Mouse (Mus musculus): Measurements from ENCODE around the gene Mvd.

Gene Mvd

GRCm38 (mm10) chr8:122454409-122454808 lies 11.2 kb upstream of the Mvd start:
- no peak for DNase-seq

- DNase-seq, result peak; percentile 97
Measured at GRCm38 (mm10) chr8:122452154-122452553, 8.9 kb upstream of the Mvd start.

- DNase-seq, result peak; percentile 98
Measured at GRCm38 (mm10) chr8:122451161-122451703, 8.0 kb upstream of the Mvd start.

GRCm38 (mm10) chr8:122445203-122445602 lies 2.0 kb upstream of the Mvd start:
- no peak for DNase-seq

GRCm38 (mm10) chr8:122444058-122444748 lies 981 bp upstream of the Mvd start:
- peak; percentile 99 for DNase-seq

DNA sequence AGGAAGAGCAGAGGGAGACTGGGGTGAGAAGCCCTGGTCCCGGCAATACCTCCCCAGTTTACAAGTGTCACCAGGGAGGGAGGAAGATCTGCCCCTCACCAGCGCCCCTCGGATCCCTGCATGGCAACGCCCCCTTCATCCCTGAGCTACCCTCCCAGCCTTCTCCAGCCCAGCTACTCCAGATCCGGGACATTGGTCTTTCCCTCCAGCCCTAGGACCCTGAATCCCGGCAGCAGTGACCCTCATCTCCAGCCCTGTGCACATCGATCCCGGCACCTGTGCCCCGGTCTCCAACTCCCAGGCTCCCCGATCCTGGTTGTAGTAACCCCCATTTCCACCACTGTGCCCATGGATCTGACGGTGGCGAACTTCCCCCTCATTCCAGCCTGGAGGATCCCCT lies 441 bp downstream of the Mvd start:
- DNase-seq, result no peak

DNA sequence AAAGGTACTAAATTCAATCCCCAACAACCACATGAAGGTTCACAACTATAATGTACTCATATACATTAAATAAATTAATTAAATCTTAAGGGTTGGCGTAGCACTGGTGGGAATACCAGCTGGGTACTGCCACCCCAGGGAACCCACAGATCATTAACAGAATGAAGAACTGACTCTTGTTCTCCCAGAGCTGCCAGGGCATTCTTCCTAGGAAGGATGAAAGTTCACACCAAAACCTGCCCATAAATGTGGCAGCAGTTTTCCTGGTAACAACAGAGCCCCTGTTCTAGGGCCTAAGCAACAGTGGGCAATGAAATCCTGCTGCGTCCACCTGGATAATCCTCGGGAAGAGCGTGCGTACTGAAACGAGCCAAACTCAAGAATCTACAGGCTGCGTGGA lies 866 bp downstream of the Mvd start:
- DNase-seq, result no peak

GRCm38 (mm10) chr8:122441326-122441725 lies 1.9 kb downstream of the Mvd start:
- DNase-seq, result no peak

GRCm38 (mm10) chr8:122439336-122439735 lies 3.9 kb downstream of the Mvd start:
- no peak for DNase-seq

- DNase-seq, result peak; percentile 91
Measured at GRCm38 (mm10) chr8:122437708-122438331, 5.4 kb downstream of the Mvd start.

- no peak for DNase-seq
Measured at GRCm38 (mm10) chr8:122436586-122437125, 6.6 kb downstream of the Mvd start.

DNA sequence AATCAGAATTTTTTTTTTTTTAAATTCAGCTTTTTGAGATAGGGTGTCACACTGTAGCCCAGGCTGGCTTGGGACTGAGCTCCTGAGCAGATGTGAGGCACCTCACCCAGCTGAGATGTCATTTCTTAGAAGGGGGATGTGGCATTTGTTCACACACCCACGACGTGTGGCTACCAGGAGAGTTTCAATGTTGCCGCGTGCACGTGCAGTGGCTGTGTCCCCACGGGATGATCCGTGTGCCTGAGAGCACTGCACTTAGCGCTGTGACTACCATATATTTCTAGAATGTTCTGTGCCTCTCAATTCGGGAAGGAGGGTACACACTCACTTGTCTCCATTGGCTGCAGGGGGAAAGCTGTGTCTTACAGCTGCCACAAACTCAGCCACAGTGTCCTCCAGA lies 7.1 kb downstream of the Mvd start:
- DNase-seq, result no peak

- DNase-seq, result no peak
Measured at GRCm38 (mm10) chr8:122435375-122435774, 7.8 kb downstream of the Mvd start.

DNA sequence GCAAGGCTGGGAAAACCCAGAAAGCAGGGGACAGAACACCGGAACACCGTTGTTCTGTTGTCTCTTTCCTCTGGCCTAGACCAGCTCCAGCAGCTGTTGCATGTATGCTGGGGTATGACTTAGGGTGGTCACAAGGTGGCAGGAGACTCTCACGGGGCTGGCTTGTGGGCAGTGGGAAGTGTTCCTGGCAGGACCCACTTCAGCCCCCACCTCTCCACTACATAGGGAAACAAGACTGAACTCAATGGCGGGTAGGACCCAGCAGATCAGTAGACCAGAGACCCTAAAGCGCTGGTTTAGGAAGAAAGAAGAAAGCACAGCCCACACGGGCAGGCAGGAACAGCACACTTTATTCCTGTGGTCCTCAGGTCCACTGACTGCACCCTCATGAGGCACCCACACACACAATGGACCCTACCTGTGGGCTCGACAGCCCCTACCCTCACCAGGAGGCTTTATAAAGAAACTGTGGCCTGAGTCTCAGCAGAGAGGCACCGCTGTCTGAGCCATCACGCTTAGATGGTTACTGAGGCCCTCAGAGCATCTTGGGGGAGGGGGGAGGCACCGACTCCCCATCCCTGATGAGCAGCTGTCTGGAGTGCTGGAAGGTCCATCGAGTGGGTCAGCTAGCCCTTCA lies 9.8 kb downstream of the Mvd start:
- DNase-seq, result peak; percentile 93

DNA sequence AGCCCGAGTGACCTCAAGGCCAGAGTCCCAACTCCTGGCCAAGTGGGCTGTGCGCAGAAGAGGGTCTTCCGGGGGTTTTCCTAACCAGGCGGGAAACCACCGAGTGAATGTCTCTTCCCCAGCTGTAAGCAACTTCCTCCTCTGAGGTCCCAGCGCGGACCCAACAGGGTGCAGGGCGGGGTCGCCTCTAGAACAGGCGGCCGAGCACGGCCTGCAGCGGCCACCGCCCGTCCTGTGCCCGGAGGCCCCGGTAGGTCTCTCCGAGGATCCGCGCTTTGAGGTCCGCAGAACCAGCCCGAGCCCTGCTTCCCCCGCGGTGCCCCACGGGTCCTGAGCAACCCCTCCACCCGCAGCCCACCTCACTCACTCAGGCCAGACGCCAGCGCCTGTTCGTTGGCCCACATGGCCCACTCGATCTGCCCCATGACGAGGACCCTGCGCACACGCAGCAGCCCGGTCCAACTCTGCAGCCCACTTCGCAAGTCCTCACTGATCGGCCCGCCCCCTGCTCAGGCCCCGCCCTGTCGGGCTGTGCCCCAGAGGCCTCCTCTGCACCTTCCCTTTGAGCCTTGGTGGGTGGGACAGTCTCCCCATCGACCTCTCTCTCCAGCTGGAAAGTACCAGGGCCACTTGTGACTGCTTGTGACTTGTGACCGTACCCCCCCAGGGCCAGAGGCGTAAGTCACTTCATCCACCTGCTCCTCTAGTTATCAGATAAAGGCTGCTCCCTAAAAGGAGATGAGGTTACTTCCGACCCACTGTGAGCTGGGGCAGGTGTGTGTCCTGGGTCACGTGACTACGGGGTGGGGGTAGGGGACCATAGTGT lies 10.6 kb downstream of the Mvd start, which contains the start of gene Cyba:
TSS of gene Cyba (minus strand) at position 488 of the 826 bp plus-strand sequence.
- DNase-seq, result peak; percentile 99

DNA sequence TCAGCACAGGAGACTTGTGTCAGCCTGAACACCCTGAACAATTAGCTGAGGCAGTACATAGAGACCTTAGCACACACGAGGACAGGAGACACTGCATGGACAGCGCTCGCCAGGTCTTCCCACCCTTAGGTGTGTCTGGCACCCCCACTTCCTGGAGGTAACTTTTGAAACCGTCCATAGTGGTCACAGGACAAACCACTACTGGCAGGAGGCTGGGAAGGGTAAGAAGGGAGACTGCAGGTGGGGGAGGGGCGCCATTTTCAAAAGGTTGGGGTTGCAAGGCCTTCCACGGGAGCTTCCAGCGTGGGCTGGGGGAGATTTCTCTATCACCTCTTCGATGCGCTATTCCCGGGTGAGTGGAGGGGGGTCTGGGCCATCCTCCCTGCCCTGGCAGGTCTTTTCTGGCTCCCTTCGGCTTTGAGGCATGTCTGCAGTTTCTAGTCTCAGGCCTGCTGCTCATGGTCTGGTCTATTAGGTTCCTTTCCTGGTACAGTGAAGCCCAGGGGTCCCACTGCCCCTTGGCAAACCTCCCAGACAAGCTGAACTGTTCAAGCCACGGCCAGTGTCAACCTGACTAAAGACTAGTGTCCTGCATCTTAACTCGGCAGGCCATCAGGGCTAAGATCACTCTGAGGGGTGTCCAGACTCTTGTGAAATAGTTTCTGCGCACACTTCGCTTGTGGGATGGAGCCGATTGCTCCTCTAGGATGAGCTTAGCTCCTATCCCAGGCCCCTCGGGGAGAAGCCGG lies 11.4 kb downstream of the Mvd start:
- peak; percentile 94 for DNase-seq

- DNase-seq, result no peak
Measured at GRCm38 (mm10) chr8:122430646-122431045, 12.6 kb downstream of the Mvd start.

GRCm38 (mm10) chr8:122430058-122430636 lies 13.1 kb downstream of the Mvd start:
- peak; percentile 98 for DNase-seq

DNA sequence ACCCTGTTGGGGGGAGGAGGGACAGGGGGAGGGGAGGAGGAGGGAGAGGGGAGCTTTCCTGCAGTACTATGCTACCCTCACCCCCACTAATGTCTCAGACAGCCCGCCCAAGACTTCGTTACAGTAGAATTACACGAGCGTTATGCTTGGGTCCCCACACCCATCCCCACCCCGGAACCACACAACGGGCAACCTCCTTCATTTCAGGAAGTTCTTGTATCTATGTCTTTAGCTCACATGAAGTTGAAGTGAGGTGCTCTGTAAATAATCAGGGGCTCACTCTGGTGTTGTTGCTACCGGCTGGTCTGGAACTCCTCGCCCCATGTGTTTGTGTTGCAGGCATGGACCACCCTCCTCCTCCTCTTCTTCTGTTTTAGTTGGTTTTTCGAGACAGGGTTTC lies 15.1 kb downstream of the Mvd start:
- DNase-seq, result no peak

- DNase-seq, result no peak
Measured at GRCm38 (mm10) chr8:122427607-122428006, 15.6 kb downstream of the Mvd start.

- DNase-seq, result peak; percentile 89
Measured at GRCm38 (mm10) chr8:122426145-122426544, 17.1 kb downstream of the Mvd start.

Data from heart, adult 11 months (tissue).